8 mouse cellular contexts compared by ENCODE assay signal in genomic region chr1:170997756-170998655, GRCm38 (mm10). TPM values are rescaled to one million over a fixed set of nuclear protein-coding genes. Genes with fewer than 3 reads are reported as not detected.
A peak's percentile ranks its signal among the peaks of the same experiment; 100 is the strongest.
DNase-seq lines count a peak whose midpoint lies in the region; ATAC-seq lines count a peak whose summit lies in the region.

No protein-coding gene starts in this region.

- peak; percentile 33 for DNase-seq in adrenal gland, postnatal 10 days
- peak; percentile 77 to 82 for DNase-seq in frontal cortex, postnatal 36 days (ENCODE audit: low spot score in 2 of 2)
- DNase-seq in left cerebral cortex, postnatal 36 days (ENCODE audit: low spot score in 2 of 2), result peak; percentile 75 to 81
- DNase-seq in splenic B cell, adult 2 months (ENCODE audit: low read depth, low spot score), result peak; percentile 50

- intact Hi-C loops in left cerebral cortex, postnatal 36 days (cut with DNase I), result no loop called here

- ATAC-seq in erythroblast, adult 5-6 weeks (replicated peaks; ENCODE audit: low FRiP score, poor library complexity, severe bottlenecking), result no peak
- ATAC-seq in hindbrain, embryonic 16.5 days, result no peak
- ATAC-seq in megakaryocyte-erythroid progenitor cell, adult 5-6 weeks (replicated peaks; ENCODE audit: low FRiP score, low TSS enrichment, poor library complexity, severe bottlenecking), result peak; percentile 63

- 65% methylated on average over 21 of the region's 21 CpGs for WGBS in hindbrain, embryonic 16.5 days

- H3K4me1 ChIP-seq in erythroblast, embryonic 14.5 days (ENCODE audit: control insufficient read depth), result peaks cover 3% of the 10 kb centered on the region
- H3K4me1 ChIP-seq in hindbrain, embryonic 16.5 days (ENCODE audit: control insufficient read depth, insufficient read depth, low read depth, low read length), result no peaks in the 10 kb centered on the region

- H3K4me3 ChIP-seq in erythroblast, embryonic 14.5 days (replicated peaks), result peak overlapping the region; percentile 2
- peak overlapping the region; percentile 12; the same call in 1 of the 2 replicates for H3K4me3 ChIP-seq in hindbrain, embryonic 16.5 days (ENCODE audit: low read length)

- no peak overlapping the region for H3K9ac ChIP-seq in hindbrain, embryonic 16.5 days (ENCODE audit: low read depth, low read length)

- H3K4me2 ChIP-seq in hindbrain, embryonic 16.5 days (ENCODE audit: low read length), result peak overlapping the region; percentile 35

- peaks cover 10% of the 10 kb centered on the region for H3K27me3 ChIP-seq in erythroblast, embryonic 14.5 days (ENCODE audit: control insufficient read depth)
- H3K27me3 ChIP-seq in hindbrain, embryonic 16.5 days (replicated peaks; ENCODE audit: control insufficient read depth, insufficient read depth, low read length), result no peaks in the 10 kb centered on the region
- no peaks in the 10 kb centered on the region for H3K27me3 ChIP-seq in splenic B cell, adult 2 months (ENCODE audit: control insufficient read depth, insufficient read depth, low read length, poor library complexity, severe bottlenecking)

- H3K9me3 ChIP-seq in erythroblast, embryonic 14.5 days (ENCODE audit: control insufficient read depth, low read length), result no peaks in the 10 kb centered on the region
- H3K9me3 ChIP-seq in hindbrain, embryonic 16.5 days (ENCODE audit: control insufficient read depth, low read length), result no peaks in the 10 kb centered on the region

- H3K36me3 ChIP-seq in erythroblast, embryonic 14.5 days (ENCODE audit: control insufficient read depth), result no peaks in the 10 kb centered on the region
- no peaks in the 10 kb centered on the region for H3K36me3 ChIP-seq in hindbrain, embryonic 16.5 days (ENCODE audit: control insufficient read depth, insufficient read depth, low read length)
- no peaks in the 10 kb centered on the region for H3K36me3 ChIP-seq in splenic B cell, adult 2 months (ENCODE audit: control insufficient read depth, insufficient read depth, low read length, poor library complexity, severe bottlenecking)

- no peak overlapping the region for H3K27ac ChIP-seq in hindbrain, embryonic 16.5 days (ENCODE audit: low read depth, low read length)

RNA-seq across cellular contexts. Expression of gene Fcgr4, which starts 20.7 kb away (rescaled TPM):
- polyA plus RNA-seq in erythroblast, embryonic 14.5 days (2012), result not detected in 2 replicates
- total RNA-seq in erythroblast, adult 5-6 weeks (2015; ENCODE audit: low replicate concordance), result 15.3 and 27.5 TPM in 2 replicates
- 9.3 and 10.6 TPM in 2 replicates for total RNA-seq in erythroblast, adult 5-6 weeks (2017; ENCODE audit: low replicate concordance)
- total RNA-seq in adrenal gland, postnatal 10 days (2021), result 1 to 10 TPM in 1 of 2 experiments, under 1 TPM in 1; 0.85 to 1.2 TPM
- 0.20 and 0.40 TPM in 2 replicates for polyA plus RNA-seq in hindbrain, embryonic 16.5 days (2015; fragmentation: Nextera tagmentation; extraction: Ambion mirVana)
- not detected for total RNA-seq in left cerebral cortex, postnatal 36 days (2021)
- total RNA-seq in megakaryocyte-erythroid progenitor cell, adult 5-6 weeks (2014; fragmentation: Nextera tagmentation), result 0.40 TPM in 1 of 2 replicates, not detected in the other
- not detected in 2 replicates for total RNA-seq in megakaryocyte-erythroid progenitor cell, adult 5-6 weeks (2017)

RNA-seq across cellular contexts. Expression of gene Fcgr2b, which starts 21.7 kb away (rescaled TPM):
- not detected in 2 replicates for polyA plus RNA-seq in erythroblast, embryonic 14.5 days (2012)
- 38.0 and 43.5 TPM in 2 replicates for total RNA-seq in erythroblast, adult 5-6 weeks (2015; ENCODE audit: low replicate concordance)
- 20.1 and 23.1 TPM in 2 replicates for total RNA-seq in erythroblast, adult 5-6 weeks (2017; ENCODE audit: low replicate concordance)
- 10 to 100 TPM; 12.4 to 22.3 TPM for total RNA-seq in adrenal gland, postnatal 10 days (2021)
- polyA plus RNA-seq in hindbrain, embryonic 16.5 days (2015; fragmentation: Nextera tagmentation; extraction: Ambion mirVana), result 1.6 and 2.3 TPM in 2 replicates
- total RNA-seq in left cerebral cortex, postnatal 36 days (2021), result 1 to 10 TPM; 5.5 to 5.8 TPM
- 4.5 and 6.0 TPM in 2 replicates for total RNA-seq in megakaryocyte-erythroid progenitor cell, adult 5-6 weeks (2014; fragmentation: Nextera tagmentation)
- 3.8 TPM in 1 of 2 replicates, not detected in the other for total RNA-seq in megakaryocyte-erythroid progenitor cell, adult 5-6 weeks (2017)

Comparison
In these comparisons a context has a peak if more than half of its experiments do, and no peak if none do; other contexts are left out.
1. RNA of gene Fcgr4, which starts 20.7 kb away (total RNA-seq): 9.3 to 27.5 TPM in erythroblast, adult 5-6 weeks; 0.85 to 1.2 TPM in adrenal gland, postnatal 10 days, not detected in left cerebral cortex, postnatal 36 days and 0.40 TPM in megakaryocyte-erythroid progenitor cell, adult 5-6 weeks; every median in the first group is over 4 times any median in the second.
2. Peak in every context shown above with its lines, with median percentiles within 50 percentile points of each other: DNase-seq.